Mouse (Mus musculus) embryo, embryonic 10 days (tissue): ENCODE results near the gene Gm9958.

ENCODE experiments used
- DNase-seq: peaks from one replicate; pipeline ENCODE4 v3.0.0-alpha.2; 2015; ENCODE audit warnings: low spot score

The Gm9958 gene

GRCm38 (mm10) chr5:90414142-90414924 is 47.3 kb downstream of the Gm9958 start:
- no peak for DNase-seq

GRCm38 (mm10) chr5:90414925-90415295 is 47.9 kb downstream of the Gm9958 start:
- DNase-seq, result no peak
